Mouse (Mus musculus) ES-E14 (cell line): ENCODE results near the gene Dynlrb2. TPM values are rescaled to one million over a fixed set of nuclear protein-coding genes. Genes with fewer than 3 reads are reported as not detected.

Experiments
- DNase-seq: peaks from one replicate; pipeline ENCODE4 v3.0.0-alpha.2; 2013; ENCODE audit warnings: low read depth, low spot score
- H3K27ac ChIP-seq: 2 replicates; pipeline ENCODE4 v1.5.1; 2012; ENCODE audit warnings: low read depth, mild to moderate bottlenecking, low read length, moderate library complexity, mixed read lengths; ENCODE audit not compliant: poor library complexity, insufficient read depth, severe bottlenecking
- H3K36me3 ChIP-seq: 2 replicates; pipeline ENCODE4 v1.6.1; 2012; ENCODE audit warnings: mild to moderate bottlenecking, low read length, moderate library complexity, mixed read lengths; ENCODE audit not compliant: control insufficient read depth, poor library complexity, insufficient read depth, severe bottlenecking
- H3K4me1 ChIP-seq, 2 experiments: fragments of 150-350 bp in 1 of 2; sonication (generic) in 1 of 2; 2 replicates each; pipeline ENCODE4 v1.6.1; 2012; ENCODE audit warnings: low read length in 2 of 2, mild to moderate bottlenecking in 1 of 2, mixed read lengths in 1 of 2; ENCODE audit not compliant: control insufficient read depth in 2 of 2, insufficient read depth in 2 of 2, poor library complexity in 1 of 2
- H3K4me3 ChIP-seq, 2 experiments: fragments of 150-350 bp in 1 of 2; sonication (generic) in 1 of 2; 2 replicates each; pipeline ENCODE4 v1.5.1; 2012; ENCODE audit warnings: low read length in 2 of 2, low read depth in 1 of 2, mild to moderate bottlenecking in 1 of 2, mixed read lengths in 1 of 2; ENCODE audit not compliant: insufficient read depth in 1 of 2, poor library complexity in 1 of 2, severe bottlenecking in 1 of 2
- H3K9ac ChIP-seq: 2 replicates; pipeline ENCODE4 v1.6.1; 2012; ENCODE audit warnings: low read depth, mild to moderate bottlenecking, low read length, mixed read lengths; ENCODE audit not compliant: poor library complexity, insufficient read depth, severe bottlenecking
- H3K9me3 ChIP-seq: fragments of 150-350 bp; sonication (generic); 2 replicates; pipeline ENCODE4 v1.6.1; 2012; ENCODE audit warnings: low read depth, mild to moderate bottlenecking, low read length; ENCODE audit not compliant: control insufficient read depth, insufficient read depth
- CHD2 ChIP-seq: IDR thresholded peaks from 2 replicates; pipeline ENCODE4 v1.6.1; 2014; ENCODE audit warnings: mild to moderate bottlenecking, low read depth, low read length, inconsistent platforms
- HCFC1 ChIP-seq: IDR thresholded peaks from 2 replicates; pipeline ENCODE4 v1.6.1; 2012; ENCODE audit warnings: low read length, inconsistent platforms, borderline replicate concordance; ENCODE audit not compliant: insufficient read depth
- MAFK ChIP-seq: IDR thresholded peaks from 2 replicates; pipeline ENCODE4 v1.6.1; 2014; ENCODE audit warnings: mild to moderate bottlenecking, low read depth, low read length, inconsistent platforms; ENCODE audit not compliant: insufficient read depth
- ZC3H11A ChIP-seq: IDR thresholded peaks from 2 replicates; pipeline ENCODE4 v1.6.1; 2012; ENCODE audit warnings: low read depth, mild to moderate bottlenecking, inconsistent platforms, low read length, borderline replicate concordance
- ZNF384 ChIP-seq: IDR thresholded peaks from 2 replicates; pipeline ENCODE4 v1.6.1; 2012; ENCODE audit warnings: low read depth, low read length, inconsistent platforms
- in situ Hi-C, 2 experiments: fragments of 600-800 bp; cut with MboI; formaldehyde crosslinking; loops; one replicate each; pipeline ENCODE4 v1.15.1; 2025; ENCODE audit warnings: low sequenced_read_pairs in 2 of 2, inconsistent platforms in 1 of 2; ENCODE audit not compliant: unreplicated experiment in 2 of 2
- total RNA-seq: library from RNA; depleted of rRNA; stranded (reverse); fragments of 300-350 nt; gene quantifications from 2 replicates; pipeline ENCODE4 v1.2.3, GENCODE M21; 2012

Dynlrb2 gene
- total RNA-seq, 1 experiment = not detected

GRCm38 (mm10) chr8:116467027-116467426, 37.7 kb upstream of the Dynlrb2 start:
- no peak overlapping the region for H3K27ac ChIP-seq
- no peak overlapping the region for H3K9ac ChIP-seq
- H3K9me3 ChIP-seq = no peaks in the 10 kb centered on the region
- in situ Hi-C loops = no loop called here
- no peak for DNase-seq
- no peaks in the 10 kb centered on the region for H3K4me1 ChIP-seq
- H3K36me3 ChIP-seq = no peaks in the 10 kb centered on the region
- TF ChIP-seq HCFC1 (no peak), CHD2 (no peak), ZNF384 (no peak), MAFK (no peak)
- H3K4me3 ChIP-seq = no peak overlapping the region

GRCm38 (mm10) chr8:116477941-116478340, 26.8 kb upstream of the Dynlrb2 start:
- Histone ChIP-seq H3K9ac (no peak overlapping the region), H3K9me3 (no peaks in the 10 kb centered on the region), H3K4me3 (no peak overlapping the region), H3K27ac (no peak overlapping the region), H3K4me1 (no peaks in the 10 kb centered on the region), H3K36me3 (no peaks in the 10 kb centered on the region)
- in situ Hi-C loops = no loop called here
- DNase-seq = no peak
- TF ChIP-seq MAFK = no peak
- TF ChIP-seq HCFC1 = no peak
- no peak for TF ChIP-seq ZNF384
- no peak for TF ChIP-seq ZC3H11A
- no peak for TF ChIP-seq CHD2

GRCm38 (mm10) chr8:116478681-116479080, 26.1 kb upstream of the Dynlrb2 start:
- no peaks in the 10 kb centered on the region for H3K4me1 ChIP-seq
- no peaks in the 10 kb centered on the region for H3K36me3 ChIP-seq
- TF ChIP-seq MAFK (no peak), ZC3H11A (no peak; the same call in 1 of the 2 replicates), CHD2 (no peak), HCFC1 (no peak), ZNF384 (no peak)
- no peak overlapping the region for H3K4me3 ChIP-seq
- no peaks in the 10 kb centered on the region for H3K9me3 ChIP-seq
- DNase-seq = no peak
- H3K27ac ChIP-seq = no peak overlapping the region
- H3K9ac ChIP-seq = no peak overlapping the region
- in situ Hi-C loops = no loop called here

GRCm38 (mm10) chr8:116480894-116481293, 23.9 kb upstream of the Dynlrb2 start:
- peak; percentile 78 for DNase-seq
- Histone ChIP-seq H3K36me3 (no peaks in the 10 kb centered on the region), H3K9ac (no peak overlapping the region), H3K27ac (no peak overlapping the region), H3K4me1 (no peaks in the 10 kb centered on the region), H3K4me3 (0 out of 4 replicates have a peak overlapping the region, but pooled peaks of 1 of the 2 experiments have one; percentile 19), H3K9me3 (no peaks in the 10 kb centered on the region)
- in situ Hi-C loops = no loop called here
- TF ChIP-seq ZC3H11A = peak; percentile 69; the same call in 1 of the 2 replicates
- TF ChIP-seq CHD2 = no peak

DNA sequence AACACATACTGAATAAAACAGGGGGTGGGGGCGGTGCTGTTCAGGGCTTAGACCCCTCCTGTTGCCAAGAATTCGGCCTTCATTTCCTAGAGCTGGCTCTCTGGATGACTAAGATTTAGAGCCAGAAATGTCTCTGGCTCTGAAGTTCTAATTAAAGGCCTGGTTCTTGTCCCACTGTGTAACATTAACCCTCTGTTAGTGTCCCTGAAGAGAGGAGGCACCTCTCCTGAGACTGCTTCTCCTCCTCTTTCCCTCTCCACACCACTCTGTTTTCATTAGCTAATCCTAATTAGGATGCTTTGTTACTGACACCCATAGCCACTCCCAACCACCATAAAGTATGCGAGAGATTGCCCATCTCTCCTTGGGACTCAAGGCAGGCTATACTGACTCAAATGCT, 22.0 kb upstream of the Dynlrb2 start:
- H3K9me3 ChIP-seq = no peaks in the 10 kb centered on the region
- no peak overlapping the region for H3K4me3 ChIP-seq
- TF ChIP-seq MAFK = no peak
- H3K27ac ChIP-seq = no peak overlapping the region
- H3K4me1 ChIP-seq = no peaks in the 10 kb centered on the region
- no peaks in the 10 kb centered on the region for H3K36me3 ChIP-seq
- in situ Hi-C loops = no loop called here
- H3K9ac ChIP-seq = no peak overlapping the region
- no peak for DNase-seq
